Mouse (Mus musculus) neural tube, embryonic 13.5 days (tissue): Measurements from ENCODE around the gene Eif4a1. TPM values are rescaled to one million over a fixed set of nuclear protein-coding genes. Genes with fewer than 3 reads are reported as not detected.

Source experiments
- ATAC-seq: fragments of 200-750 bp; cut with Nextera tagmentation; 2 replicates; pipeline ENCODE4 v1.8.0; 2017; ENCODE audit warnings: low read depth, mild to moderate bottlenecking, moderate TSS enrichment, moderate library complexity
- H3K27ac ChIP-seq: fragments of 300-500 bp; sonication (generic); replicated peaks from 2 replicates; pipeline ENCODE4 v1.5.1; 2015; ENCODE audit warnings: moderate library complexity, mild to moderate bottlenecking, inconsistent platforms
- H3K27me3 ChIP-seq: fragments of 300-500 bp; sonication (generic); 2 replicates; pipeline ENCODE4 v1.6.1; 2015; ENCODE audit warnings: mild to moderate bottlenecking, inconsistent platforms
- H3K36me3 ChIP-seq: fragments of 300-500 bp; sonication (generic); 2 replicates; pipeline ENCODE4 v1.6.1; 2015; ENCODE audit warnings: mild to moderate bottlenecking, inconsistent platforms
- H3K4me1 ChIP-seq: fragments of 300-500 bp; sonication (generic); replicated peaks from 2 replicates; pipeline ENCODE4 v1.6.1; 2015; ENCODE audit warnings: inconsistent platforms
- H3K4me2 ChIP-seq: fragments of 300-500 bp; sonication (generic); 2 replicates; pipeline ENCODE4 v1.6.1; 2015; ENCODE audit warnings: inconsistent platforms, mild to moderate bottlenecking, moderate library complexity
- H3K4me3 ChIP-seq: fragments of 300-500 bp; sonication (generic); 2 replicates; pipeline ENCODE4 v1.5.1; 2015; ENCODE audit warnings: mild to moderate bottlenecking, inconsistent platforms
- H3K9ac ChIP-seq: fragments of 300-500 bp; sonication (generic); 2 replicates; pipeline ENCODE4 v1.6.1; 2015; ENCODE audit warnings: moderate library complexity, mild to moderate bottlenecking, inconsistent platforms
- H3K9me3 ChIP-seq: fragments of 300-500 bp; sonication (generic); 2 replicates; pipeline ENCODE4 v1.6.1; 2016; ENCODE audit warnings: inconsistent platforms
- WGBS: fragments of 180-500 bp; shearing (Covaris S2); methylation state at CpG from one replicate; pipeline ENCODE4 v1.1.7; 2015; 5-methylcytosine and 5-hydroxymethylcytosine counted together
- polyA plus RNA-seq: library from polyadenylated mRNA; unstranded; fragments of >200 nt; fragmentation: Nextera tagmentation; extraction: Ambion mirVana; gene quantifications from 2 replicates; pipeline ENCODE4 v1.2.1, GENCODE M21; 2015

The Eif4a1 gene
- polyA plus RNA-seq, 1 experiment from 2014 or later = 528 TPM

DNA sequence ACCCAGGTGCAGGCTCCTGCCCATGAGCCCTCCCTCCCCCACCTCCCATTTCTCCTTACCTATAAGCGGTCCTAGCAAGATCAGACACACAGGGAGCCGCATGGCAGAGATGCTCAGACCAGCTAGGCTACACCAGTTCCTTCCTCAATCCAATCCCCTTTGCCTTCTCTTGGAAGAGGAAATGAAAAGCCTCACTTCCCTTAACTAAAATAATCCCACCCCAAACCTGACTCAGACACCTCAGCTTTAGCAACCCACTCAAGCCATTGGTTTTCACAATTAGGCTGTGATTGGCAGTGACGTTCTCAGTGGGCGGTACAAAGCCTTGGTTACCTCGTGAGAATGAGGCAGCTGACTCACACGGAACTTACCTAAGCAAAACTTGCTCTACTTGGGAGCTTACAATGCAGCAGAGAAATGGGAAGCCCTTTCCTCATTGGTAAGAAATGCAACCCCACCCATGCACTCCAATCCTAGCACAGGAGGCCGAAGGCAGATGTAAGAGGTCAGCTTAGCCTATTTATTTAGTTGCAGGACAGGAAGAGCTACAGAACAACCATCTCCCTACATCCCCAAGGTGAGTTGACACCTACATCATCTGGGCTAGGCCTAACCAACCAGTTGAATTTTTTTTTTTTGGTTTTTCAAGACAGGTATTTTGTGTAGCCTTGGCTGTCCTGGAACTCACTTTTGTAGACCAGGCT, 6.1 kb downstream of the Eif4a1 start, which contains the start of gene Cd68:
Gene Cd68, minus strand, starts transcription at position 193 of the 704 bp plus-strand sequence.
- H3K27ac ChIP-seq = no peak within 1 kb of the TSS; the same call in 1 of the 2 replicates
- WGBS = 30% methylated on average over 7 of the region's 7 CpGs
- no peaks in the 10 kb centered on the region for H3K9me3 ChIP-seq
- no peaks in the 10 kb centered on the region for H3K27me3 ChIP-seq
- peaks cover 72% of the 10 kb centered on the region for H3K36me3 ChIP-seq
- H3K4me3 ChIP-seq = no peak within 1 kb of the TSS
- H3K4me2 ChIP-seq = no peak within 1 kb of the TSS
- H3K9ac ChIP-seq = no peak within 1 kb of the TSS
- ATAC-seq = no peak
- H3K4me1 ChIP-seq = peaks cover 42% of the 10 kb centered on the region

- peaks cover 44% of the 10 kb centered on the region for H3K4me1 ChIP-seq
- H3K27me3 ChIP-seq = no peaks in the 10 kb centered on the region
- peaks cover 69% of the 10 kb centered on the region for H3K36me3 ChIP-seq
- no peaks in the 10 kb centered on the region for H3K9me3 ChIP-seq
- H3K9ac ChIP-seq = no peak overlapping the region
- no peak for ATAC-seq
- WGBS = 76% methylated on average over 9 of the region's 9 CpGs
- H3K27ac ChIP-seq = no peak overlapping the region; the same call in 1 of the 2 replicates
- H3K4me2 ChIP-seq = no peak overlapping the region
- H3K4me3 ChIP-seq = no peak overlapping the region
Observed at GRCm38 (mm10) chr11:69665457-69665960, 6.7 kb downstream of the Eif4a1 start.

GRCm38 (mm10) chr11:69664841-69665240, 7.4 kb downstream of the Eif4a1 start:
- Histone ChIP-seq H3K9me3 (no peaks in the 10 kb centered on the region), H3K36me3 (peaks cover 69% of the 10 kb centered on the region), H3K27ac (no peak overlapping the region), H3K27me3 (no peaks in the 10 kb centered on the region), H3K9ac (no peak overlapping the region), H3K4me1 (peaks cover 40% of the 10 kb centered on the region), H3K4me3 (no peak overlapping the region), H3K4me2 (no peak overlapping the region)
- whole genome bisulfite sequencing = 93% methylated on average over 7 of the region's 7 CpGs
- ATAC-seq = no peak

- WGBS = 87% methylated on average over 6 of the region's 6 CpGs
Observed at GRCm38 (mm10) chr11:69663795-69664194, 8.4 kb downstream of the Eif4a1 start.

DNA sequence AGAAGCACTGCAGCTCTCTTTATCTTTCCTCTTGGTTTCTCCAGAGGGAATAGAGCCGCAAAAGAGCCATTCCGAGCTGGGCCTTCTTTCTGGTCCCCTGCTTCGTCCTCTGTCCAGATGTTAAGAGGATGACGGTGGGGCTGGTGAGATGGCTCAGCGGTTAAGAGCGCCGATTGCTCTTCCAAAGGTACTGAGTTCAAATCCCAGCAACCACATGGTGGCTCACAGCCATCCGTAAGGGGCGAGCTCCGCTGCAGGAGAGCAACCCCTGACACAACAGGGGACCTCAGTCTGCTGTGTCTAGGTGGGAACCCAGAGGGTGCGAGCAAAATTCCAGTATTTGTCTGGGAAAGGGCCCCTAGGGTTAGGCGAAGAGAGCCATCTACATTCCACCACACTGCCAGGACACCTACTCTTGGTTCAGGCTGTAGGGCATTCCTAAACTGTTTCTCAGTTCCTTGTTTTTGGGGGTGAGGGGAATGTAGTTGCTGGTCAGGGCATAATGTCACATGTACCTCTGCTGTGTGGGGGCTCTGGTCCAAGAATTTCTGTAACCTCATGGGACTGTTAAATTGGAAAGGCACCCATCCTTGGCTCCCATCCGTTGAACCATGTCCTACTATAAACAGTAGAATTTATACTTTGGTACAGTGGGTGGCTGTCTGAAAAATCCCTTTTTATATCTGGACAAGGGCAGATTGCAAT, 9.1 kb downstream of the Eif4a1 start:
- Histone ChIP-seq H3K9ac (peak overlapping the region; percentile 62), H3K9me3 (no peaks in the 10 kb centered on the region), H3K36me3 (peaks cover 66% of the 10 kb centered on the region), H3K4me3 (peak overlapping the region; percentile 57), H3K4me2 (peak overlapping the region; percentile 63), H3K27me3 (no peaks in the 10 kb centered on the region), H3K27ac (peak overlapping the region; percentile 95), H3K4me1 (peaks cover 27% of the 10 kb centered on the region)
- peak; percentile 19 for ATAC-seq
- 68% methylated on average over 13 of the region's 13 CpGs for WGBS

More at GRCm38 (mm10) chr11:69663795-69664194, 8.4 kb downstream of the Eif4a1 start:
- H3K36me3 ChIP-seq = peaks cover 66% of the 10 kb centered on the region
- no peak overlapping the region for H3K4me2 ChIP-seq
- H3K9ac ChIP-seq = no peak overlapping the region
- peak overlapping the region; percentile 95 for H3K27ac ChIP-seq
- no peak for ATAC-seq
- H3K9me3 ChIP-seq = no peaks in the 10 kb centered on the region
- H3K4me1 ChIP-seq = peaks cover 29% of the 10 kb centered on the region
- H3K27me3 ChIP-seq = no peaks in the 10 kb centered on the region
- H3K4me3 ChIP-seq = no peak overlapping the region

- under 1% methylated on average over 48 of the region's 48 CpGs for WGBS
- Histone ChIP-seq H3K4me2 (peak within 1 kb of the TSS; percentile 63), H3K9ac (peak within 1 kb of the TSS; percentile 77), H3K27me3 (no peaks in the 10 kb centered on the region), H3K4me3 (peak within 1 kb of the TSS; percentile 57), H3K4me1 (peaks cover 27% of the 10 kb centered on the region), H3K9me3 (no peaks in the 10 kb centered on the region), H3K36me3 (peaks cover 66% of the 10 kb centered on the region), H3K27ac (peak within 1 kb of the TSS; percentile 95)
- ATAC-seq = peak; percentile 97
Observed at GRCm38 (mm10) chr11:69662213-69662966, 9.8 kb downstream of the Eif4a1 start, which contains the start of gene Mpdu1. Gene Mpdu1 (minus strand): TSS chr11:69662642.

GRCm38 (mm10) chr11:69661221-69661881, 10.9 kb downstream of the Eif4a1 start:
- no peak for ATAC-seq
- Histone ChIP-seq H3K27me3 (no peaks in the 10 kb centered on the region), H3K4me2 (peak overlapping the region; percentile 63), H3K36me3 (peaks cover 68% of the 10 kb centered on the region), H3K4me3 (peak overlapping the region; percentile 57), H3K9me3 (no peaks in the 10 kb centered on the region), H3K9ac (peak overlapping the region; percentile 77), H3K4me1 (peaks cover 32% of the 10 kb centered on the region), H3K27ac (peak overlapping the region; percentile 95)
- 84% methylated on average over 3 of the region's 3 CpGs for WGBS

- Histone ChIP-seq H3K9me3 (no peaks in the 10 kb centered on the region), H3K27me3 (no peaks in the 10 kb centered on the region), H3K36me3 (peaks cover 70% of the 10 kb centered on the region), H3K4me3 (no peak overlapping the region), H3K27ac (no peak overlapping the region), H3K9ac (no peak overlapping the region), H3K4me2 (no peak overlapping the region), H3K4me1 (peaks cover 36% of the 10 kb centered on the region)
- WGBS = 80% methylated on average over 15 of the region's 15 CpGs
- no peak for ATAC-seq
Observed at GRCm38 (mm10) chr11:69657462-69657881, 14.8 kb downstream of the Eif4a1 start.

DNA sequence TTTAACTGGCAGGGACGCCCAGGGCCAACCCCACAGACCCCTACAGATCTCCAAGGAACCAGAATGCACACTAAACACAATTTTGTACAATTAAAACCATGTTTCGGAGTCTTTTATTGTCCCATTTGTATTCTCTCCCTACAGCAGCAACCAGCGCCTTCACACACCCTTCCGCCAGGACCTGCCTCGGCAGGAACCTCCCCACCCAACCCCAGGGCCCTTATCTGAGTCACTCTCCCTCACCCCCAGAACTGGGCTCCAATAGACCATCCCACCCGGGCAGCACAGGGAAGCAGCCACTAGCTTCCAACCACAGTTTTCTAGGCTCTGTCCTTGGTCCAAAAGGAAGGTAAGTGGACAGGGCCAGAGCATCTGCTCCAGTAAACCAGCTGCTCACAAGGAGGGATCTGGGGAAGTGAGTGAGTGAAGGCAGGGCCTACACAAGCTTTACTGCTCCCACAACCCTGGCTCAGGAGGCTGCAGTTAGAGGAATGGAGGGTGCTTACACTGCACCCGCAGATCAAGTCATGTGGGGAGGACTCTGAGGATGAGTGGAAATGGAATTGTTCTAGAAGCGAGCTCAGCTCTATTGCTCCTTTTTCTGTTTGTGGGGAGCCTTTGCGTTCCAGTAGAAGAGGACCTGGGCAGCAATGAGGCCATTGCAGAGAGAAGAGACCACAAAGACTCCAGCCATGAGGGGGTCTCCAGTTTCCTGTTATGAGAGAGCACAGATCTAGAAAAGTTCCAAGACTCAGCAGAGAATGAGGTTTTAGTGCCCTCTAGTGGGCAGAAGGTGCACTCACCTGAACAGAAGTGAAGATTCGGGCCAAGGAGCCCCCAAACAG, 15.4 kb downstream of the Eif4a1 start:
- Histone ChIP-seq H3K36me3 (peaks cover 76% of the 10 kb centered on the region), H3K27me3 (no peaks in the 10 kb centered on the region), H3K9me3 (no peaks in the 10 kb centered on the region), H3K4me1 (peaks cover 36% of the 10 kb centered on the region), H3K27ac (no peak overlapping the region), H3K4me2 (no peak overlapping the region), H3K9ac (no peak overlapping the region), H3K4me3 (no peak overlapping the region)
- WGBS = 78% methylated on average over 10 of the region's 10 CpGs
- ATAC-seq = no peak

DNA sequence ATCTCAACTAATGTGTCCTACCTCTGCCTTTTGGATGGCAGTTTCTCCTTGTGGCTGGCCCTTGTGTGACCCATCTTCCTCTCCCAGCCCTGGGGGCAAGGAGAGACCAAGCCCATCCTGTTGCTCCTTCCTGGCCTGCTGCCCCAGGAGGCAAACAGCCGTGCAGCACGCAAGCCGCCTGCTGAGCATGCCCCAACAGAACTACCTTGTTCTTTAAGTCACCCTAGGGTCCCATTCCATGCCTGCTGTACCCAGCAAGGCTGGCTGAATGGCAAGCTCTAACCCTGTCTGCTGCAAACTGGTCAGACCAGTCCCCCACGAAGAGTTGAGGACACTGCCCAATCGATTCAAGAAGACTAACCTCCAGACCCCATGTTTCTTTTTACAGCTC, 16.2 kb downstream of the Eif4a1 start:
- Histone ChIP-seq H3K4me1 (peaks cover 28% of the 10 kb centered on the region), H3K27ac (0 out of 2 replicates have a peak overlapping the region, but pooled peaks have one; percentile 23), H3K9me3 (no peaks in the 10 kb centered on the region), H3K4me3 (0 out of 2 replicates have a peak overlapping the region, but pooled peaks have one; percentile 1), H3K27me3 (no peaks in the 10 kb centered on the region), H3K4me2 (no peak overlapping the region), H3K9ac (peak overlapping the region; percentile 52; the same call in 1 of the 2 replicates), H3K36me3 (peaks cover 84% of the 10 kb centered on the region)
- no peak for ATAC-seq
- WGBS = 75% methylated on average over 5 of the region's 5 CpGs
